Mouse (Mus musculus): ENCODE measurements around the gene Sdr39u1.
A peak's percentile ranks its signal among the peaks of the same experiment; 100 is the strongest.

- peak; percentile 88 for TF ChIP-seq CTCF (IDR thresholded peaks at IDR 0.05; ENCODE audit: low read depth, low read length)
- TF ChIP-seq POLR2A (IDR thresholded peaks at IDR 0.05; ENCODE audit: borderline replicate concordance, low read depth, low read length): no peak
Observed at GRCm38 (mm10) chr14:55873714-55874683, 26.1 kb downstream of the Sdr39u1 start.

All from bone marrow macrophage, adult 2 months (primary cell).